Mouse (Mus musculus): ENCODE measurements at regions not wholly inside any gene's neighbourhood (a gene's known extent, or its start where the extent isn't known, plus 50 kb on each side); places are given as distances from the start of the nearest gene placed in this dataset.

GRCm38 (mm10) chr3:121602826-121603370, 67.7 kb upstream of the 4930432M17Rik start:
- H3K4me1 ChIP-seq (ENCODE audit: control insufficient read depth in 2 of 2, insufficient read depth in 2 of 2, low read length in 2 of 2, poor library complexity in 1 of 2) = peaks cover 6 to 21% of the 10 kb centered on the region in 2 experiments; a peak in 3 of 4 replicates
- no peak for DNase-seq (ENCODE audit: low read depth, low spot score)
- no peaks in the 10 kb centered on the region for H3K9me3 ChIP-seq (ENCODE audit: control insufficient read depth, insufficient read depth, low read depth, low read length)
- peak overlapping the region; percentile 46; the same call in 1 of the 2 replicates for H3K27ac ChIP-seq (ENCODE audit: insufficient read depth, low read depth, low read length, poor library complexity, severe bottlenecking)
- TF ChIP-seq ZC3H11A (IDR thresholded peaks at IDR 0.05; ENCODE audit: borderline replicate concordance, low read depth, low read length) = no peak
- no peak for TF ChIP-seq CHD2 (IDR thresholded peaks at IDR 0.05; ENCODE audit: low read depth, low read length)
- in situ Hi-C loops (cut with MboI; ENCODE audit: low sequenced_read_pairs in 2 of 2, unreplicated experiment in 2 of 2) = no loop called here
- H3K36me3 ChIP-seq (ENCODE audit: control insufficient read depth, insufficient read depth, low read length, poor library complexity, severe bottlenecking) = no peaks in the 10 kb centered on the region
- H3K9ac ChIP-seq (ENCODE audit: insufficient read depth, low read depth, low read length, poor library complexity, severe bottlenecking) = no peak overlapping the region
- H3K4me3 ChIP-seq (ENCODE audit: insufficient read depth in 1 of 2, low read depth in 1 of 2, low read length in 2 of 2, poor library complexity in 1 of 2, severe bottlenecking in 1 of 2) = no peak overlapping the region

DNA sequence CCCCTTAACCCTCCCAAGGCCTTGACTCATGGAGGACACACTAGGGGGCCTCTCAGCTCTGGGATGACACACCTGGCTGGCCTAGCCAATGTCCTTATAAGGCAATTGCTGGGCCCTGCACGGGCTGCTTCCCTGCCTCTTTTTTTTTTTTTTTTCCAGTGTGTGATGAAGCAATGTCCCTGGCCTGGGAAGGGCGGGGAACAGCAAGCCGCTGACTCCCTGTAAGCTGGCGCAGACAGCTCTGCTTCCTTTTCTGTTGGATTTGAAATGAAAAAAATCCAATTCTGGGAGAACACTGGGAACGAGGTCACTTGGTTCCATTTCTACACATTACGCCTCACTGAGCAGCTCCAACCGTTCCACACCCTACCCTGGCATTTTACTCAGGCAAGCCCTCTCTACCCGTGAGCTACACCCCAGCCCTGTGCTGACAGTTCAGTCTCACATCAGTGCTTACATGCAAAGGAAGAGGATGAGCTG, 68.4 kb upstream of the 4930432M17Rik start:
- Histone ChIP-seq H3K9ac (ENCODE audit: insufficient read depth, low read depth, low read length, poor library complexity, severe bottlenecking) (peak overlapping the region; percentile 17; the same call in 1 of the 2 replicates), H3K4me1 (ENCODE audit: control insufficient read depth in 2 of 2, insufficient read depth in 2 of 2, low read length in 2 of 2, poor library complexity in 1 of 2) (peaks cover 6 to 21% of the 10 kb centered on the region in 2 experiments; a peak in 3 of 4 replicates)

GRCm38 (mm10) chr3:121600841-121601240, 68.6 kb upstream of the Slc44a3 start:
- Histone ChIP-seq H3K4me1 (ENCODE audit: control insufficient read depth in 2 of 2, insufficient read depth in 2 of 2, low read length in 2 of 2, poor library complexity in 1 of 2) (peaks cover 6 to 21% of the 10 kb centered on the region in 2 experiments; a peak in 3 of 4 replicates), H3K27ac (ENCODE audit: insufficient read depth, low read depth, low read length, poor library complexity, severe bottlenecking) (peak overlapping the region; percentile 66; the same call in 1 of the 2 replicates), H3K9me3 (ENCODE audit: control insufficient read depth, insufficient read depth, low read depth, low read length) (no peaks in the 10 kb centered on the region), H3K36me3 (ENCODE audit: control insufficient read depth, insufficient read depth, low read length, poor library complexity, severe bottlenecking) (no peaks in the 10 kb centered on the region), H3K9ac (ENCODE audit: insufficient read depth, low read depth, low read length, poor library complexity, severe bottlenecking) (peak overlapping the region; percentile 55; the same call in 1 of the 2 replicates), H3K4me3 (ENCODE audit: insufficient read depth in 1 of 2, low read depth in 1 of 2, low read length in 2 of 2, poor library complexity in 1 of 2, severe bottlenecking in 1 of 2) (peak overlapping the region; percentile 11 to 47)
- TF ChIP-seq MAFK (IDR thresholded peaks at IDR 0.05; ENCODE audit: insufficient read depth, low read depth, low read length) (no peak), ZNF384 (IDR thresholded peaks at IDR 0.05; ENCODE audit: low read depth, low read length) (no peak), HCFC1 (IDR thresholded peaks at IDR 0.05; ENCODE audit: borderline replicate concordance, insufficient read depth, low read length) (no peak), ZC3H11A (IDR thresholded peaks at IDR 0.05; ENCODE audit: borderline replicate concordance, low read depth, low read length) (no peak), CHD2 (IDR thresholded peaks at IDR 0.05; ENCODE audit: low read depth, low read length) (no peak)
- DNase-seq (ENCODE audit: low read depth, low spot score) = no peak
- in situ Hi-C loops (cut with MboI; ENCODE audit: low sequenced_read_pairs in 2 of 2, unreplicated experiment in 2 of 2) = no loop called here

More for the DNA sequence above, 68.4 kb upstream of the 4930432M17Rik start:
- Histone ChIP-seq H3K27ac (ENCODE audit: insufficient read depth, low read depth, low read length, poor library complexity, severe bottlenecking) (peak overlapping the region; percentile 46), H3K9me3 (ENCODE audit: control insufficient read depth, insufficient read depth, low read depth, low read length) (no peaks in the 10 kb centered on the region), H3K36me3 (ENCODE audit: control insufficient read depth, insufficient read depth, low read length, poor library complexity, severe bottlenecking) (no peaks in the 10 kb centered on the region), H3K4me3 (ENCODE audit: insufficient read depth in 1 of 2, low read depth in 1 of 2, low read length in 2 of 2, poor library complexity in 1 of 2, severe bottlenecking in 1 of 2) (peak overlapping the region in 1 of 2 experiments; percentile 13; a peak in 2 of 4 replicates)
- TF ChIP-seq ZNF384 (IDR thresholded peaks at IDR 0.05; ENCODE audit: low read depth, low read length) = peak; percentile 99
- no peak for TF ChIP-seq ZC3H11A (IDR thresholded peaks at IDR 0.05; ENCODE audit: borderline replicate concordance, low read depth, low read length)
- TF ChIP-seq CHD2 (IDR thresholded peaks at IDR 0.05; ENCODE audit: low read depth, low read length) = peak; percentile 25; the same call in 1 of the 2 replicates
- TF ChIP-seq HCFC1 (IDR thresholded peaks at IDR 0.05; ENCODE audit: borderline replicate concordance, insufficient read depth, low read length) = no peak
- TF ChIP-seq MAFK (IDR thresholded peaks at IDR 0.05; ENCODE audit: insufficient read depth, low read depth, low read length) = 0 out of 2 replicates have a peak, but pooled peaks have one; percentile 33
- in situ Hi-C loops (cut with MboI; ENCODE audit: low sequenced_read_pairs in 2 of 2, unreplicated experiment in 2 of 2) = no loop called here
- no peak for DNase-seq (ENCODE audit: low read depth, low spot score)

- Histone ChIP-seq H3K36me3 (ENCODE audit: control insufficient read depth, insufficient read depth, low read length, poor library complexity, severe bottlenecking) (no peaks in the 10 kb centered on the region), H3K9ac (ENCODE audit: insufficient read depth, low read depth, low read length, poor library complexity, severe bottlenecking) (peak overlapping the region; percentile 33; the same call in 1 of the 2 replicates), H3K9me3 (ENCODE audit: control insufficient read depth, insufficient read depth, low read depth, low read length) (no peaks in the 10 kb centered on the region), H3K4me3 (ENCODE audit: insufficient read depth in 1 of 2, low read depth in 1 of 2, low read length in 2 of 2, poor library complexity in 1 of 2, severe bottlenecking in 1 of 2) (0 out of 4 replicates have a peak overlapping the region, but pooled peaks of 1 of the 2 experiments have one; percentile 8), H3K27ac (ENCODE audit: insufficient read depth, low read depth, low read length, poor library complexity, severe bottlenecking) (no peak overlapping the region), H3K4me1 (ENCODE audit: control insufficient read depth in 2 of 2, insufficient read depth in 2 of 2, low read length in 2 of 2, poor library complexity in 1 of 2) (peaks cover 6 to 20% of the 10 kb centered on the region in 2 experiments; a peak in 3 of 4 replicates)
- in situ Hi-C loops (cut with MboI; ENCODE audit: low sequenced_read_pairs in 2 of 2, unreplicated experiment in 2 of 2) = no loop called here
- TF ChIP-seq CHD2 (IDR thresholded peaks at IDR 0.05; ENCODE audit: low read depth, low read length) = no peak
- no peak for TF ChIP-seq ZNF384 (IDR thresholded peaks at IDR 0.05; ENCODE audit: low read depth, low read length)
- TF ChIP-seq MAFK (IDR thresholded peaks at IDR 0.05; ENCODE audit: insufficient read depth, low read depth, low read length) = no peak
- no peak for TF ChIP-seq HCFC1 (IDR thresholded peaks at IDR 0.05; ENCODE audit: borderline replicate concordance, insufficient read depth, low read length)
- no peak for TF ChIP-seq ZC3H11A (IDR thresholded peaks at IDR 0.05; ENCODE audit: borderline replicate concordance, low read depth, low read length)
- DNase-seq (ENCODE audit: low read depth, low spot score) = no peak
Measured at GRCm38 (mm10) chr3:121600388-121600787, 68.2 kb upstream of the Slc44a3 start.

All from ES-E14 (cell line).